Mouse (Mus musculus) gonadal fat pad, adult 2 months (tissue): ENCODE measurements around the gene Abcg4. TPM values are rescaled to one million over a fixed set of nuclear protein-coding genes. Genes with fewer than 3 reads are reported as not detected.
A peak's percentile ranks its signal among the peaks of the same experiment; 100 is the strongest.
"Not testable (repeated sequence)": the region's sequence is repeated elsewhere in the genome, so short reads cannot be mapped to it uniquely, and the experiment has no call there.

Experiments used
- DNase-seq: peaks from one replicate; pipeline ENCODE4 v3.0.0-alpha.2; 2012; ENCODE audit warnings: low read depth
- polyA plus RNA-seq: library from polyadenylated mRNA; depleted of rRNA; stranded (reverse); fragments of >200 nt; gene quantifications from 2 replicates; pipeline ENCODE4 v1.2.3, GENCODE M21; 2012; rRNA removed

Gene Abcg4
- 4.9 and 6.6 TPM in 2 replicates for polyA plus RNA-seq

DNA sequence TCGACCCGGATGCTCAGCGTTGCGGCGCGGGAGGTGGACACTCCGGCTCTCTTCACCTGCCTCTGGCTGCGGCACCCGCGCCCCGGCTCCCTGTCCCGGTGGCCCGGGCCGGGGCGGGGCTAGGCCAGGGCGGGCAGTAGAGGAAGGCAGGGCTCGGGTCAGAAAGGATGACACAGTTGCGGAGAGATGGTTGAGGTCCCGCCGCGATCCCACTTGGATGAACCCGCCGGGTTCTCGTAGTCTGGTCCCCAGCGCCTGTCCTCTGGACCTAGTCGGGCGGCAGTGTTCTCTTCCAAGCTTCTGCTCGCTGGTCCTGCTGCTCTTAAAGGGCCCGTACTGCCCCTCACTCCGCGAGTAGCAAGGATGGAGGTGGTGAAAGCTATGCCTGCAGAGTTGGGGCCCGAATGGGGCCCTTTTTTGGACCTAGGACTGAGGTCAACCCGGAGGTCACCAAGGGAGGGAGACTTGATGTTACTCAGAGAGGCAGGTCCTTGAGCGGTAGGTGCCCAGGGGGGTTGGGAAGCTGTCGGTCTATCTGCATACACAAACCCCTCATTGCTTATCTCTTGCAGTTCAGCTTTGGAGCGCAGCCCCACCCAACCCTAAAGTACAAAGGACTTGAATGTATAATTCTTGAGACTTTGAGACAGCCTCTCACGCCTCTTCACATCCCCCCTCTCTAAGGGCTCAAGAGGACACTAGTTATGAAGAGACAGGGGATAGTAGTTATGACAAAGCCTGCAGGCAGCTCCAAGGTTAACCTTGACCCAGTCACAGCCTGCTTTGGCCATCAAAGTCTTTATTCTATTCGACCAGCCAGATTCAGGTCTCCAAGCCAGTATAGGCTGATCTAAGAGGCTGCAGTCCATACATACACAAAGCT, at the start of gene Abcg4:
Gene Abcg4, minus strand, starts transcription at position 540 of the 883 bp plus-strand sequence.
- no peak for DNase-seq

GRCm38 (mm10) chr9:44337436-44338169, 49.2 kb upstream of the Abcg4 start:
- DNase-seq: no peak

DNA sequence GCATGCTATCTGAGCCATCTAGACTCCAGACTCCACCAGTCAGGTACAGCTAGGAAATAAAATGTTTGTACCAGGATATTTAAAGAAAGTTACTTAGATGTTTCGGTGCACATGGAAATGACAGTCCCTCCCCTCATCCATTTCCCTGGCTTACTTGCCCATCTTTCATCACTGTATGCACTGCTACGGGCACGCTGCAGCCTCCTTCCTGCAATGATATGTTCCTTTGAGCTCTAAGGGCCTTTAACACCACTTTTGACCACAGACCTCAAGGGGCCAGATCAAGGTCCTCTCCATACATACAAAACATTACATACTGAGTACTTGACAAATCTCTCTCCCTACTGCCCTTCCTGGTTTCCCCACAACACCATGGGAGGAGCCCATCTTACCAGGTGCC, 48.5 kb upstream of the Abcg4 start:
- DNase-seq: no peak

DNA sequence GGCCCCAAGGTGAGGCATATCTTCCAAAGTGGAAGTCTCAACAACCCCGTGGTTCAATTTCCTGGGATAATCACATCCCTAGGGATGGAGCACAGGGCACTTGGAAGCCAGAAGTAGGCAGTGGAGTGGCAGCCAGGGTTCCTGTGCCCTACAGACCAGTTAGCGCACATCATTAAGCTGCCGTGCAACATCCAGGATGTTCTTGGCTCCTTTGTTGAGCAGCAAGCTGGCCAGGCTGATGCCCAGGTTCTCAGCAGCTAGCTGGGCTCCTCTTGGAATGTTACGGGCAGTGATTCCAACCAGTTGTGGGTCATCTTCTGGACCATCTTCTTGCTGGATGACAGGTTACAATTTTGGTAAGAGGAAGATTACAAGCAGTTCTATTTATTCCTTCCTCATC, 48.1 kb upstream of the Abcg4 start:
- not testable (repeated sequence) for DNase-seq

DNA sequence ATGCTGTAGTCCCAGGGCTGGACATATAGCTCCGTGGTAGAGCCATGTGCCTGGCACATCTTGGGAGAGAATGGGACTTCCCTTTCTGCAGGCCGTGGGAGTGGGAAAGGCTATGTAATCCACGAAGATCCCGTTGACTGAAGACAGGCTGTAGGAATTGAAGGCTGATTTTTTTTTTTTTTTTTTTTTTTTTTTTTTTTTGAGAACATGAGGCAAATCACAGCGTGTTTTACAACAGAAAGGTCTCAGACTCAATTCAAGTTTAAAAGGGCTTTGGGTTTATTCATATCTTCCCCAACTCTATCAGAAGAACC, 47.6 kb upstream of the Abcg4 start:
- no peak for DNase-seq

GRCm38 (mm10) chr9:44335331-44336092, 47.1 kb upstream of the Abcg4 start:
- no peak for DNase-seq

- peak; percentile 96 for DNase-seq
These were observed 46.2 kb upstream of the Abcg4 start, which contains the start of gene H2afx for GRCm38 (mm10) chr9:44334396-44335330. Gene H2afx, plus strand, starts transcription at chr9:44334694.

DNA sequence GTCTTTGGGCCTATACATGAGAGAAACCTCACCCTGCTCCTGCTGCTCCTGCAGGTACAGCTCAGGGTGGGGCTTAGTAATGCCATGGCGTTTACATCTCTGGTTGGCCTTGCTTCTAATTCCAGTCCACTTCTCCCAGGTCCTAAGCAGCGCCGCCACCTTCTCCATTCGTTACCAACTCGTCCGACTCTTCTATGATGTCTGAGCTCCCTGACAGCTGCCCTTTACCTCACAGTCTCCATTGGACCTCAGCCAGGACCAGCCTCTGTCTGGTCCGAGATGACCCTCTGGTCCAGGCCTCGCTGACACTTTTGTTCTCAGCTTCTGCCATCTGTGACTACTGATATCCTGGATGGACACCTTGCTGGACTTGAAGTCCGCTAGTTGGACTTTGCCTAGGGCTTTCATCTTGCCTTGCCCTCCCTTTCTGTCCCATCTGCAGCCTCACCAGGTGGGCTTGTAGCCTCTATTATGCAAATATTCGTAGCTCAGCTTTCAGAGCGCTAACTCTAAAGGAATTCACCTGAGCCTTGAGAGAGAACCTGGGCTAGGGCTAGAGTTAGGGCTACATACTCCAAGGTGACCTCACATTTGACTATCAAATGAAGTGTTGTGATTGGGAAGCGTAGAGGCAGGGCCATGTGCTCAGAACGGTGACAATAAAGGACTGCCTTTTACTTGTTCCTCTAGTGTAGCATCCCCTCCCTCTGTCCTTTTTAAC, 44.7 kb upstream of the Abcg4 start:
- DNase-seq: no peak

DNA sequence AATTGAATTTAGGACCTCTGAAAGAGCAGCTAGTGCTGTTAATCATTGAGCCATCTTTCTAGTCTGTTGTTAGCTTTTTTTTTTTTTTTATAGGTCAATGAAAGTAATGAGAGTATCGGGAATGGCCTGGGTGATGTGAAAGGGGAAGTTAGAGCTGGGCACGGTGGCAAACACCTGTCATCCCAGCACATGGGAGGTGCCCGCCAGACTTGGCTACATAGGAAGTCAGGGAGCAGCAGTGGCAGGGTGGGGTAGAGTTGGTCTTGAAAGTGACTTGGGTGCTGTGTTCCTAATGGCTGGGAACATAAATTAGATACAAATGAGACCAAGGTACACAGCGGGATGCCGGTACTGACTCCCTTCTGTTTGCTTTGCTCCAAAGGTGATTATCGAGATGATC, 42.3 kb upstream of the Abcg4 start:
- no peak for DNase-seq

GRCm38 (mm10) chr9:44327926-44328325, 39.5 kb upstream of the Abcg4 start:
- DNase-seq: no peak

DNA sequence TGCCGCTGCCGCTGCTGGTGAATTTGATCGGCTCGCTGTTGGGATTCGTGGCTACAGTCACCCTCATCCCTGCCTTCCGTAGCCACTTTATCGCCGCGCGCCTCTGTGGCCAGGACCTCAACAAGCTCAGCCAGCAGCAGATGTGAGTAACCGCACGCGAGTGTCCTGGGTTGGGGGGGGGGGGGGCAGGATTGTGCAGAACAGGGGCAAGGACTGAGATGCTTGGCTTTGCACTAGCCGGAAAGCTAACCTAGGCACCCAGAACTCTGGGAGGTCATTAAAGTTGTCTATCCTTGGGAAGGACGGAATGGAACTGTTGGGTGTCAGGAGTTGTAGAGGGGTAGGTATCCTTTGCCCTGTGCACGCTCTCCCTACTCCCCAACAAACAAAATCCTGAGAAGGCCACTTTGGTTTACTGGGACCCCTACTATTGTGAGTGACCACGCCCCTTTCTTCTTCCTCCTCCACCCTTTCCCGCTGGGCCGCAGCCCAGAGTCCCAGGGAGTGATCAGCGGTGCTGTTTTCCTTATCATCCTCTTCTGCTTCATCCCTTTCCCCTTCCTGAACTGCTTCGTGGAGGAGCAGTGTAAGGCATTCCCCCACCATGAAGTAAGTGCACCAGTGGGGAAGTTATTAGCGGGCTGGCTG, 38.8 kb upstream of the Abcg4 start:
- no peak for DNase-seq

- DNase-seq: peak; percentile 82
These were observed 38.1 kb upstream of the Abcg4 start for GRCm38 (mm10) chr9:44326371-44327063.

GRCm38 (mm10) chr9:44325768-44326370, 37.5 kb upstream of the Abcg4 start, which contains the start of gene Dpagt1:
Gene Dpagt1, plus strand, starts transcription at chr9:44326019.
- DNase-seq: peak; percentile 74

DNA sequence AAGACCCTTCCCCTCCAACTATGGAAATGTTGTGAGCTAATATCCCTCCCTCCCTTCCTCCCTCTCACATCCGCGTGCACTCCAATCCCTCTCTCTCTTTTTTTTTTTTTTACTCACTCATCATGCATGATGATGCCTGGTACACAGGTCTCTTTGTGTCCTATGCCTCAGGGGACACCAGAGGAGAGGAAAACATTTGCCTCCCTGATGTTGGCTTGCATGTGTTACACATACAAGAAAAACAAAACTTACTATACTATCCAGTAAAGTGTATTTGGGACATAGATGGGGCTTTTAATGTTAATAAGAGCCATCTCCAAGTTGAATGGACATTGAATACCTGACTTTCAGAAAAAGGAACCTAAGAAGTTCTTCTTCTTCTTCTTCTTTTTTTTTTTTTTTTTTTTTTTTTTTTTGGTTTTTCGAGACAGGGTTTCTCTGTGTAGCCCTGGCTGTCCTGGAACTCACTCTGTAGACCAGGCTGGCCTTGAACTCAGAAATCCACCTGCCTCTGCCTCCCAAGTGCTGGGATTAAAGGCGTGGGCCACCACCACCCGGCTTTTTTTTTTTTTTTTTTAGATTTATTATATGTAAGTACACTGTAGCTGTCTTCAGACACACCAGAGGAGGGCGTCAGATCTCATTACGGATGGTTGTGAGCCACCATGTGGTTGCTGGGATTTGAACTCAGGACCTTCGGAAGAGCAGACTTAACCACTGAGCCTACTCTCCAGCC, 36.8 kb upstream of the Abcg4 start:
- not testable (repeated sequence) for DNase-seq

- DNase-seq: no peak
These were observed 35.7 kb upstream of the Abcg4 start for GRCm38 (mm10) chr9:44324147-44324546.

DNA sequence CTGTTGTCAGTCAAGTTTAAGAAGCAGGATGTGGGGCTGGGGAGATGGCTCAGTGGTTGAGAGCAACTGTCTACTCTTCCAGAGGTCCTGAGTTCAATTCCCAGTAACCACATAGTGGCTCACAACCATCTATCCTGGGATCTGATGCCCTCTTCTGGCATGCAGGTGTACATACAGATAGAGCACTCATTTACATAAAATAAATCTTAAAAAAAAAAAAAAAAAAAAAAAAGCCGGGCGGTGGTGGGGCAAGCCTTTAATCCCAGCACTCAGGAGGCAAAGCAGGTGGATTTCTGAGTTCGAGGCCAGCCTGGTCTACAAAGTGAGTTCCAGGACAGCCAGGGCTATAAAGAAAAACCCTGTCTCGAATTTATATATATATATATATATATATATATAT, 35.2 kb upstream of the Abcg4 start:
- DNase-seq: not testable (repeated sequence)

DNA sequence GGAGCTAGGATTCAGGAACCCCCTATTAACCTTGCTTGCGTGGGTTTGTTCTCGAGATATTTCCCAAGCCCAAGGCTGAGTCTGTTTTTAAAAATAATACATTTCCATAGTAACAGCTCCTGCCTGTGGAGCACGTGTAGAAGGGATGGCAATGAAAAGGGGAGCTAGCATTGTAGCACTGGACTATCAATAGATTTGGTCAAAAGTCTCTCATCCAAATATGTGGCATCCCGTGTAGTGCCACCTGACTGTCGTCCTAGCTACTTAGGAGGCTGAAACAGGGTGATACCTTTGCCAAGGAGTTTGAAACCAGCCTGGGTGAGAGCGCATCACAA, 32.4 kb upstream of the Abcg4 start:
- no peak for DNase-seq
